Mouse (Mus musculus): Measurements from ENCODE around the gene Bhlha9.

Bhlha9 gene

GRCm38 (mm10) chr11:76652838-76653334, 19.4 kb upstream of the Bhlha9 start:
- ChIA-PET POLR2A (no interaction called here), CTCF (interaction anchor here in 1 of 4 experiments (0.6 kb wide), 1 partner anchor 196 kb away, joined by 9 read pairs; no protein-coding TSS in a partner anchor)

DNA sequence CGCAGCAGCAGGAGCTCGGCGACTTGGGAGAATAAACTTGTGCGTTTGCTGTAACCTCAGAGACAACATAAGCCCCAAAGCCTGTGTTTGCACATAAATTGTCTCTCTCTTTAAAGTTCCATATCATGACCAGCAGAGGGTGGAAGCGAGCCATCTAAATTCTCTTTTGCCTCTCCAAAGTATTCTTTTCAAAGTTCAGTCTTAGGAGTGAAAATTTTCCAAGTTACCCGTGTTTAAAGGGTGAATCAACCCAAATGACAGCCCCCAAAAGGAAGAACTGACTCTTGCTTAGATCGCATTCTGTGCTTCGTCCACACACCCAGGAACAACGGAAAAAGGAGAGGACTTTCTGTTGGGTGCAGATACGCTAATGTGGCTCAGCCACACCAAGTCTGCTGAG, 17.2 kb upstream of the Bhlha9 start:
- CTCF ChIA-PET: interaction anchor here in 3 of 4 experiments (0.6 to 1.7 kb wide), 7 partner anchors 9 to 278 kb away, joined by 3 to 7 read pairs (median 3); partner anchors contain the start of gene Gosr1 (in 1 of the 3)
- POLR2A ChIA-PET: interaction anchor here in 1 of 4 experiments (0.6 to 0.9 kb wide), 3 partner anchors 84 to 323 kb away, joined by 3 to 4 read pairs (median 3); no protein-coding TSS in a partner anchor

- CTCF ChIA-PET: interaction anchor here in 3 of 4 experiments (0.5 to 1.7 kb wide), 6 partner anchors 12 to 203 kb away, joined by 3 to 8 read pairs (median 4); no protein-coding TSS in a partner anchor
- POLR2A ChIA-PET: interaction anchor here in 2 of 4 experiments (0.7 to 1.1 kb wide), 2 partner anchors 106 to 215 kb away, joined by 3 read pairs; partner anchors contain the start of gene Gosr1 (in 1 of the 2)
These were observed 14.8 kb upstream of the Bhlha9 start for GRCm38 (mm10) chr11:76657450-76657970.

- POLR2A ChIA-PET: interaction anchor here in 1 of 4 experiments (0.6 to 1.4 kb wide), 5 partner anchors 17 to 485 kb away, joined by 3 to 7 read pairs (median 3); partner anchors contain the start of gene Gosr1
- CTCF ChIA-PET: interaction anchor here (0.6 to 2.2 kb wide), 7 partner anchors 13 to 274 kb away, joined by 3 to 12 read pairs (median 7); no protein-coding TSS in a partner anchor
These were observed 12.9 kb upstream of the Bhlha9 start for GRCm38 (mm10) chr11:76659138-76659930.

DNA sequence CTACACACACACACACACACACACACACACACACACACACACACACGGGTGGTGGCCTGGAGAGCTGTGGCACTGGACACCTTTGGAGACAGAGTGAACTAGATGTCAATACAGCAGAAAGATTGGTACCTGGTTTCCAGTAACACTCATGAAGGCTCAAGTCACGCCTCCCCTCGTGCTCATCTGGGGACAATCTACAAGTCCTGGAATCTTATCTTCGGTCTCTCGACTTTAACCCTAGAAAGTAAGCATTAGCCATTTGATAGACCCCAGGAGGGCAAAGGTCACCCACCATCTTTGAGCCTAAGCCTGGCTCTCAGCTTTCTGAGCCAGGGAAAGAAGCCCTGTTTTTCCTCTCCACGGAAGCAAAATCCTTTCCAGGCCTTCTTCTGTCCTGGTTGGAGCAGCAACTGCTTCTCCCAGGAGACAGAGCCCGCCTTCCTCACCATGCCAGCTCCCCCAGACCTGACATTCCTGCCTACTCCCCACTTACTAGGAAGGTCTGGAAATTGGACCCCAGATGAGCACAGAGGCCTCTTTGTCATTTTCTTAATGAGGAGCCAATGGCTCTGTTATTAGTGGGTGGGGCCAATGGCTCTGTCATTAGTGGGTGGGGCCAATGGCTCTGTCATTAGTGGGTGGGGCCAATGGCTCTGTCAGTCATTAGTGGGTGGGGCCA, 10.3 kb upstream of the Bhlha9 start:
- POLR2A ChIA-PET: no interaction called here

GRCm38 (mm10) chr11:76666002-76666649, 6.1 kb upstream of the Bhlha9 start:
- ChIA-PET CTCF (interaction anchor here (0.6 to 1.3 kb wide), 7 partner anchors 20 to 585 kb away, joined by 3 to 12 read pairs (median 4); no protein-coding TSS in a partner anchor), POLR2A (interaction anchor here in 3 of 4 experiments (0.5 to 1.2 kb wide), 6 partner anchors 97 to 847 kb away, joined by 3 to 4 read pairs (median 3); partner anchors contain the start of gene Gosr1 (in 1 of the 3))

More for the DNA sequence above, 10.3 kb upstream of the Bhlha9 start:
- CTCF ChIA-PET: interaction anchor here in 3 of 4 experiments (0.6 to 1.4 kb wide), 3 partner anchors 16 to 243 kb away, joined by 3 to 4 read pairs (median 3); no protein-coding TSS in a partner anchor

GRCm38 (mm10) chr11:76667807-76668206, 4.5 kb upstream of the Bhlha9 start:
- ChIA-PET POLR2A (interaction anchor here in 1 of 4 experiments (1.0 kb wide), 1 partner anchor 22 kb away, joined by 3 read pairs; no protein-coding TSS in a partner anchor), CTCF (interaction anchor here in 1 of 4 experiments (1.0 to 1.3 kb wide), 2 partner anchors 96 to 161 kb away, joined by 3 read pairs; partner anchors contain the start of gene Gosr1)

GRCm38 (mm10) chr11:76672561-76673384, 503 bp downstream of the Bhlha9 start:
- POLR2A ChIA-PET: no interaction called here
- CTCF ChIA-PET: no interaction called here

DNA sequence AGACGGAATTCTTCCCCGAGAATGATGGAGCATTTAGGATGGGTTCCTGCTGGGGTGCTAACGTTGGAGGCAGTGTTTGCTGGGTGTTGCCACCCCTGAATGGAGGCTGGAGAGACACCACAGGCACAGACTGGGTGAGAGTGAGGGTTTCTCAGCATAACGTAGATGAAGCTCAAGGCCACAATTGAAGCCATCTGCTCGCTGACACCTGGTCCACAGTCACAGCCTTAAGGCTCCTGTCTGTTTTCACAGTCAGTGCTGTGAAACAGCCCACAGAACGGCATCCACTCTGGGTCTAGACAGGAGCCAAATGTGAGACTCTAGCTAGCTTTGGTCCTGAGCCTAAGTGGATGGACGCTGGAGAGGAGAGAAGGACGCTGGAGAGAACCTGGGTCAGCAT, 1.9 kb downstream of the Bhlha9 start:
- POLR2A ChIA-PET: no interaction called here
- CTCF ChIA-PET: interaction anchor here in 2 of 4 experiments (0.7 to 0.9 kb wide), 2 partner anchors 89 to 832 kb away, joined by 3 read pairs; partner anchors contain the start of gene Gosr1 (in 1 of the 2)

DNA sequence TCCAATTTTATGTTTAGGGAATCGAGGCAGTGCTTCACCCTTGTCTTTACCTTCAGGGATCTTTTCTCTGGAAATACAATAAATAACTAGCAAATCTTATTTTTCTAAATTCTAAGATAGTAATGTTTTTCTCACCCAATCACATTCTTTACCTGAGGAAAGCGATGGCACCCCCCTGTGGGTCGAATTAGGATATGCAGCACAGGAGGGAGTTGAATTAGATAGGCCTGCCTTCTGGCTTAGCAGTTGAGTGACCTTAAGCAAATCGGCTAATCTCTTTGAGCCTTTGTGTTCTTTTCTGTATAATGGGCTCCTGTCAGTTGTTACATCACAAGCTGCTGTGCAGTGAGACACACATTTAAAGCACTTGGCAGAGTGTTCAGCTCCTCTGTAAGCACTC, 2.4 kb downstream of the Bhlha9 start:
- POLR2A ChIA-PET: no interaction called here

GRCm38 (mm10) chr11:76679508-76679907, 7.2 kb downstream of the Bhlha9 start, which contains the start of gene Trarg1:
Trarg1 (plus strand) TSS chr11:76679808.
- POLR2A ChIA-PET: interaction anchor here in 2 of 4 experiments (0.7 to 0.9 kb wide), 2 partner anchors 141 to 175 kb away, joined by 3 read pairs; no protein-coding TSS in a partner anchor
- CTCF ChIA-PET: interaction anchor here in 3 of 4 experiments (0.6 to 1.2 kb wide), 9 partner anchors 33 to 1439 kb away, joined by 3 to 9 read pairs (median 3); partner anchors contain the start of gene Gosr1 (in 1 of the 3)

More for the DNA sequence above, 2.4 kb downstream of the Bhlha9 start:
- CTCF ChIA-PET: interaction anchor here in 2 of 4 experiments (0.6 to 0.9 kb wide), 3 partner anchors 13 to 832 kb away, joined by 3 read pairs; partner anchors contain the start of gene Gosr1 (in 1 of the 2)

DNA sequence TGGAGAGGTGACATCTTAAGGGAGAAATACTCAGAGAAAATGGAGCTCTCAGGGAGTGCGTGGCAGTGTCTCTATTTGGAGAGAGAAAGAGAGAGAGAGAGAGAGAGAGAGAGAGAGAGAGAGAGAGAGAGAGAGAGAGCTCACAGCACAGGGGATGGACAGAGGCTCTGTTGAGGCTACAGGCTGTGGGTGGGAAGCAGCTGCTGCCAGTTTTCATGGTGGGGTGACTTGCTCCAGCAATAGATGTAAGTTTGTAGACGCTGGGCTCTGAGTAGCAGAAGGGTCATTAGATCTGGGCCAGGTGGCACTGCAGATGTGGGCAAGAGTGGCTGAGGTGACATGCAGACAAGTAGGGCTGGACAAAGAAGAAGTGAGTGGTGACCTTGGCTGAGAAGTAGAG, 13.3 kb downstream of the Bhlha9 start:
- ChIA-PET CTCF (interaction anchor here in 2 of 4 experiments (0.6 kb wide), 2 partner anchors 209 to 718 kb away, joined by 3 read pairs; no protein-coding TSS in a partner anchor), POLR2A (interaction anchor here in 1 of 4 experiments (0.7 kb wide), 1 partner anchor 15 kb away, joined by 5 read pairs; no protein-coding TSS in a partner anchor)

GRCm38 (mm10) chr11:76692096-76692495, 19.8 kb downstream of the Bhlha9 start:
- ChIA-PET CTCF (interaction anchor here in 1 of 4 experiments (0.5 kb wide), 1 partner anchor 42 kb away, joined by 3 read pairs; no protein-coding TSS in a partner anchor), POLR2A (interaction anchor here in 1 of 4 experiments (1.1 kb wide), 1 partner anchor 155 kb away, joined by 3 read pairs; no protein-coding TSS in a partner anchor)

DNA sequence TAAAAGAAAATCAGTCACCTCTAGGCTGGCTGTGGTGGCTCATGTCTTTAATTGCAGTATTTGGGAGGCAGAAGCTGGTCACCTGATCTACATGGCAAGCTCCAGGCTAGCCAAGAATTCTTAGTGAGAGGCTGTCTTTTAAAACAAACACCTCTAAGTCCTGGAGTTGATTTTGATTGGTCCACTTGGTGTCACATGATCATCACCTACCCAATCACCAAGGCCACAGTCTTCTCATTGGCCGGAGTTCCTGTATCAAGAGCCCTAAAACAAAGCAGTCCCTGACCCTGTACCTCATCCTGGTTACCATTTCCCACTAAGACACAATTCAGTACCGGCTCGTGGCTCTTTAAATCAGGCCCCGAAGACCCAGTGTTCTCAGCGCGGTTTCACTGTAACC, 23.5 kb downstream of the Bhlha9 start:
- ChIA-PET POLR2A (interaction anchor here in 3 of 4 experiments (0.6 to 1.4 kb wide), 7 partner anchors 9 to 196 kb away, joined by 3 to 6 read pairs (median 3); partner anchors contain the start of gene Gosr1 (in 1 of the 3)), CTCF (interaction anchor here in 1 of 4 experiments (0.7 kb wide), 1 partner anchor 44 kb away, joined by 3 read pairs; no protein-coding TSS in a partner anchor)

- ChIA-PET POLR2A (interaction anchor here in 2 of 4 experiments (0.9 to 1.1 kb wide), 2 partner anchors 30 to 65 kb away, joined by 3 to 4 read pairs; no protein-coding TSS in a partner anchor), CTCF (interaction anchor here in 3 of 4 experiments (0.6 to 1.4 kb wide), 5 partner anchors 54 to 1774 kb away, joined by 3 to 10 read pairs (median 3); no protein-coding TSS in a partner anchor)
These were observed 27.4 kb downstream of the Bhlha9 start for GRCm38 (mm10) chr11:76699626-76700025.

DNA sequence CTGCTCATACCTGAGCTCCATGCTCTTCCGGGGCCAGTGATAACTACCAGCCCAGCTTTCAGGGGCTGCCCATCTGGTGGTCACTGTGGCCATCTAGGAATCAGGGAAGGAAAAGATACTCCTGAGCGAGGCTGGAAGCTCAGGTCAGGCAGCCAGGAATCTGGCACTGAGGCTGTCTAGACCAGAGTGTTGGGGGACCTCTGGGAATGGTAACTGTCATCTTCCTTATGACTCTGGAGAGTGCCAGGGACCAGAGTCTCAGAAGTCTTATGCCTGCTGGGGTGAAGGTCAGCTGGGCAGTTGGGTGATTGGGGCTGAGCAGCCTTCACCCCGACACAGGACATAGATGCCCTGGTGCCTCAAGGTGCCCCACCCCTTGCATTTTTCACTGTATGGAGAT, 35.4 kb downstream of the Bhlha9 start:
- CTCF ChIA-PET: interaction anchor here in 1 of 4 experiments (0.8 kb wide), 1 partner anchor 31 kb away, joined by 3 read pairs; no protein-coding TSS in a partner anchor
- POLR2A ChIA-PET: interaction anchor here in 1 of 4 experiments (0.6 kb wide), 1 partner anchor 13 kb away, joined by 3 read pairs; no protein-coding TSS in a partner anchor
